Mouse (Mus musculus): ENCODE data around the gene Gm49776. TPM values are rescaled to one million over a fixed set of nuclear protein-coding genes. Genes with fewer than 3 reads are reported as not detected.

The Gm49776 gene
- polyA plus RNA-seq, 1 experiment from 2014 or later, result 2.8 TPM

GRCm38 (mm10) chr16:18252736-18253135, 5.4 kb downstream of the Gm49776 start:
- no peak for ATAC-seq (ENCODE audit: low read depth)
- H3K27me3 ChIP-seq (ENCODE audit: control insufficient read depth, insufficient read depth, low read depth, low read length), result no peaks in the 10 kb centered on the region
- no peak overlapping the region for H3K4me2 ChIP-seq (ENCODE audit: low read depth, low read length)
- peaks cover 14% of the 10 kb centered on the region for H3K4me1 ChIP-seq (replicated peaks; ENCODE audit: control insufficient read depth, insufficient read depth, low read length)
- no peak overlapping the region for H3K9ac ChIP-seq (ENCODE audit: low read length)
- no peak overlapping the region for H3K4me3 ChIP-seq (ENCODE audit: low read length)
- no peak overlapping the region for H3K27ac ChIP-seq (ENCODE audit: low read length)
- peaks cover 47% of the 10 kb centered on the region for H3K36me3 ChIP-seq (ENCODE audit: control insufficient read depth, insufficient read depth, low read length)
- WGBS, result 78% methylated on average over 6 of the region's 6 CpGs
- no peaks in the 10 kb centered on the region for H3K9me3 ChIP-seq (ENCODE audit: control insufficient read depth, low read length)

DNA sequence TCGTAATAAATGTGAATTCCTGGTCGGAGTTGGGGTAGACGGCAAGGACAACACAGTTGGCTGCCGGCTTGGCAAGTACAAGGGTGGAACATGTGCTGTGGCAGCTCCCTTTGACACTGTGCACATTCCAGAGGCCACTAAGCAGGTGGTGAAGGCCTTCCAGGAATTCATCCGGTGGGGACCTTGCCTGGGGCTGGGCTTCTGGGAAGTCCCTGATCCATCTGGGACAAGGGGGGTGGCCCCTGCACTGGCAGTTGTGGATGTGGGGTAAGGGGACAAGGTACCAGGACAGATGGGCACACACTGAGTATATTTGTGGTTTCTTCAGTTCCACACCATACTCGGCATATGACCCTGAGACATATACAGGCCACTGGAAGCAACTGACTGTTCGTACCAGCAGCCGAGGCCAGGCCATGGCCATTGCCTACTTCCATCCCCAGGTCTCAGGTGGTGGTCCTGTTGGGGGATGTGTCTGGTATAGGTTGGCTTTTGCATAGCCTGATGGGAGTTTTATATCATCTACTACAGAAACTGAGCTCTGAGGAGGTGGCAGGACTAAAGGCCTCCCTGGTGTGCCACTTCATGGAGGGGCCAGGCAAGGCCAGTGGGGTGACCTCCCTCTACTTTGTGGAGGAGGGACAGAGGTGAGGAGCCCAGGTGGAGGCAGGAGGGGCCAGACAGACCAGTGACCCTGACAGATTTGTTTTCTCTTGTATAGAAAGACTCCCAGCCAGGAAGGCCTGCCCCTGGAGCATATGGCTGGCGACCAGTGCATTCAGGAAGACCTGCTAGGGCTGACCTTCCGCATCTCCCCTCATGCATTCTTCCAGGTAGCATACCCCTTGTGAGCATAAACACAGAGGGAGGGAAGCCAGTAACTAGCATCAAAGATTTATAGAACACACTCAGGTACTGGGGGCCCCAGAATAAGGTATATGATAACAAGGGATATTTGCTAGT, 7.0 kb downstream of the Gm49776 start:
- 54% methylated on average over 10 of the region's 10 CpGs for WGBS
- Histone ChIP-seq H3K4me1 (replicated peaks; ENCODE audit: control insufficient read depth, insufficient read depth, low read length) (peaks cover 22% of the 10 kb centered on the region), H3K4me2 (ENCODE audit: low read depth, low read length) (no peak overlapping the region), H3K27me3 (ENCODE audit: control insufficient read depth, insufficient read depth, low read depth, low read length) (no peaks in the 10 kb centered on the region), H3K9ac (ENCODE audit: low read length) (no peak overlapping the region; the same call in 1 of the 2 replicates), H3K36me3 (ENCODE audit: control insufficient read depth, insufficient read depth, low read length) (peaks cover 37% of the 10 kb centered on the region), H3K27ac (ENCODE audit: low read length) (no peak overlapping the region), H3K9me3 (ENCODE audit: control insufficient read depth, low read length) (no peaks in the 10 kb centered on the region), H3K4me3 (ENCODE audit: low read length) (no peak overlapping the region)
- ATAC-seq (ENCODE audit: low read depth), result no peak

DNA sequence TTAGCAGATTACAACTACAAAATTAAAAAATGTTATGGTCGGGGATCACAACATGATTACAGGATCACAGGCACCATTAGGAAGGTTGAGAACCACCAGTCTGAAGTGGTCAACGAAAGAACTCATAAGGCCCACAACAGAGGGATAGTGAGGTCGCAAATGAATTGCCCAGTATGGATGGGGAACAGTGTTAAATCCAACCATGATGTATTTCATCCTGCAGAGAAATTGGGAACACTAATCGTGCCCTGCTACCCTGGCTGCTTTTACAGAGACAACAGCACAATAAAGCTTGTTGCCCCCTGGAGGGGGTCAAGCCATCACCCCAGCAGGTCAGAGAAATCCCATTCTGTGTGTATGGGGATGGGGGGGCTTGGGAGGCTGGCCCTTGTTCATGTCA, 7.9 kb downstream of the Gm49776 start:
- Histone ChIP-seq H3K27me3 (ENCODE audit: control insufficient read depth, insufficient read depth, low read depth, low read length) (no peaks in the 10 kb centered on the region), H3K36me3 (ENCODE audit: control insufficient read depth, insufficient read depth, low read length) (peaks cover 39% of the 10 kb centered on the region), H3K4me1 (replicated peaks; ENCODE audit: control insufficient read depth, insufficient read depth, low read length) (peaks cover 22% of the 10 kb centered on the region), H3K4me2 (ENCODE audit: low read depth, low read length) (peak overlapping the region; percentile 91), H3K4me3 (ENCODE audit: low read length) (peak overlapping the region; percentile 96), H3K9me3 (ENCODE audit: control insufficient read depth, low read length) (no peaks in the 10 kb centered on the region), H3K27ac (ENCODE audit: low read length) (no peak overlapping the region), H3K9ac (ENCODE audit: low read length) (peak overlapping the region; percentile 93)
- WGBS, result 56% methylated on average over 4 of the region's 4 CpGs
- ATAC-seq (ENCODE audit: low read depth), result no peak

GRCm38 (mm10) chr16:18249364-18249967, 8.7 kb downstream of the Gm49776 start:
- WGBS, result under 1% methylated on average over 27 of the region's 27 CpGs
- Histone ChIP-seq H3K36me3 (ENCODE audit: control insufficient read depth, insufficient read depth, low read length) (peaks cover 43% of the 10 kb centered on the region), H3K4me3 (ENCODE audit: low read length) (peak overlapping the region; percentile 96), H3K9me3 (ENCODE audit: control insufficient read depth, low read length) (no peaks in the 10 kb centered on the region), H3K9ac (ENCODE audit: low read length) (peak overlapping the region; percentile 93), H3K4me2 (ENCODE audit: low read depth, low read length) (peak overlapping the region; percentile 91), H3K4me1 (replicated peaks; ENCODE audit: control insufficient read depth, insufficient read depth, low read length) (peaks cover 22% of the 10 kb centered on the region), H3K27me3 (ENCODE audit: control insufficient read depth, insufficient read depth, low read depth, low read length) (no peaks in the 10 kb centered on the region), H3K27ac (ENCODE audit: low read length) (peak overlapping the region; percentile 94)
- ATAC-seq (ENCODE audit: low read depth), result no peak; the same call in 1 of the 2 replicates

GRCm38 (mm10) chr16:18248433-18249363, 9.4 kb downstream of the Gm49776 start, which contains the start of the genes Trmt2a and Ranbp1:
Trmt2a (plus strand) TSS chr16:18248679.
Ranbp1 (minus strand) TSS chr16:18248732.
- H3K9me3 ChIP-seq (ENCODE audit: control insufficient read depth, low read length), result no peaks in the 10 kb centered on the region
- ATAC-seq (ENCODE audit: low read depth), result peak; percentile 96

DNA sequence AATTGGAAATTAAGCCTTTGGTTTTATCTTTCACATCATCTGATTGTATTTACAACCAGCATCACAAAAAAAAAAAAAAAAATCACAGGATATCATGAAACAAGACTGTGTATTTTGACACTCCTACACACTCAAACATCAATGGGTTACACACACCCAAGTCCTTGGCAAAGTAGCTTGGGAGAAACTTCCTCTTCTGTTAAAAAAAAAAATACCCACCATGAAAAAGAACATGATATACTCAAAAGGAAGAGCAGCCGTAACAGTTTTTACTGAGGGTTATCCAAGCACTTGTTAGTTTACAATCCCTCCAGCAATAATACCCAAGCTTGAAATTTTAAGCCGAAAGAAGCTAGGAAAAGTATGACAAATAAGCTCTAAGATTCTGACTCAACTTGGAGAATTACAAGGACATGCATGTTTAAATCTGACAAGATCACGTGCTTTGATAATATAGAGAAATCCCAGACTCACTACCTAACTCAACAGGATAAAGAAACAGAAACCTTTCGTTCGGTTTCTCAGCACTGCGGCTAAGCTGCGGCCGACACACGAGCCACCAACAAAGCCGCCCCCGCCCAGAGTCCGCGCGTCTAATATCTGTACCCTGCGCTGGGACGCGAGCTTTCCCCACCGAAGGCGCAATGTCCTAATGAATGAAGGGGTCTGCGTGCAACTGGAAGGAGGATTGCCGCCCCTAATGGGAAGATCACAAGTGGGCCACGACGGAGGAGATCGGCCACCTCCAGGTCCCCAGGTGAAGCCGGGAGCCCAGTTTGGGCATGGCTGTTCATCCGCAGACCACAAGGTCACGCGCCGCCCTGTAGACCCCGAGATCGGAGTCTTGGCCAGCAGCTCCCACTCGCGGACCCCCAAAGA, 10.4 kb downstream of the Gm49776 start:
- no peaks in the 10 kb centered on the region for H3K27me3 ChIP-seq (ENCODE audit: control insufficient read depth, insufficient read depth, low read depth, low read length)
- H3K4me1 ChIP-seq (replicated peaks; ENCODE audit: control insufficient read depth, insufficient read depth, low read length), result peaks cover 22% of the 10 kb centered on the region
- H3K36me3 ChIP-seq (ENCODE audit: control insufficient read depth, insufficient read depth, low read length), result peaks cover 43% of the 10 kb centered on the region
- WGBS, result 1% methylated on average over 33 of the region's 33 CpGs
- H3K9ac ChIP-seq (ENCODE audit: low read length), result peak overlapping the region; percentile 94
- peak overlapping the region; percentile 87 for H3K27ac ChIP-seq (ENCODE audit: low read length)
- ATAC-seq (ENCODE audit: low read depth), result peak; percentile 9; the same call in 1 of the 2 replicates
- peak overlapping the region; percentile 96 for H3K4me3 ChIP-seq (ENCODE audit: low read length)
- H3K4me2 ChIP-seq (ENCODE audit: low read depth, low read length), result peak overlapping the region; percentile 68
- H3K9me3 ChIP-seq (ENCODE audit: control insufficient read depth, low read length), result no peaks in the 10 kb centered on the region

More at GRCm38 (mm10) chr16:18248433-18249363, 9.4 kb downstream of the Gm49776 start, which contains the start of the genes Trmt2a and Ranbp1:
- H3K4me3 ChIP-seq (ENCODE audit: low read length), result peak within 1 kb of the TSS; percentile 96
- H3K9ac ChIP-seq (ENCODE audit: low read length), result peak within 1 kb of the TSS; percentile 94
- peak within 1 kb of the TSS; percentile 94 for H3K27ac ChIP-seq (ENCODE audit: low read length)
- H3K36me3 ChIP-seq (ENCODE audit: control insufficient read depth, insufficient read depth, low read length), result peaks cover 41% of the 10 kb centered on the region
- WGBS, result under 1% methylated on average over 99 of the region's 102 CpGs
- peak within 1 kb of the TSS; percentile 91 for H3K4me2 ChIP-seq (ENCODE audit: low read depth, low read length)
- H3K4me1 ChIP-seq (replicated peaks; ENCODE audit: control insufficient read depth, insufficient read depth, low read length), result peaks cover 22% of the 10 kb centered on the region
- H3K27me3 ChIP-seq (ENCODE audit: control insufficient read depth, insufficient read depth, low read depth, low read length), result no peaks in the 10 kb centered on the region

DNA sequence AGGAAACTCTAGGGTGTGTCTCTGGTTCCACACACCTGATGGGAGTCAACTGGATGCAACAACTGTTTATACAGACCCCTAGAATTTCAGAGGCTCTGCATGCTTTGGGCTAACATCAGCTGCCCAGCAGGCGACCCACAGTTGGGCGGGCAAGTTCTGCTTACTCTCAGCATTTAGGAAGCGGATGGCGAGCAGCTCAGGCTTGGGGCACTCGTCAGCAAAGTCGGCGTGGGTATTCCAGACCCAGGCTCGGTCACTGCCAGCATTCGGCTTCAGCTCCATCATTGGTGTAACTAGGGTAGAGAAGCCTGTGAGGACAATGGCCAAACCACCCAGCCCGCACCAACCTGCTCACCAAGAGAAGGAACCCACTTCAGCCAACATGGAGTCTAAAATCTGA, 16.5 kb downstream of the Gm49776 start:
- H3K27me3 ChIP-seq (ENCODE audit: control insufficient read depth, insufficient read depth, low read depth, low read length), result no peaks in the 10 kb centered on the region
- H3K4me1 ChIP-seq (replicated peaks; ENCODE audit: control insufficient read depth, insufficient read depth, low read length), result peaks cover 1% of the 10 kb centered on the region
- H3K4me3 ChIP-seq (ENCODE audit: low read length), result no peak overlapping the region
- H3K9ac ChIP-seq (ENCODE audit: low read length), result no peak overlapping the region
- 91% methylated on average over 10 of the region's 10 CpGs for WGBS
- H3K4me2 ChIP-seq (ENCODE audit: low read depth, low read length), result no peak overlapping the region
- H3K9me3 ChIP-seq (ENCODE audit: control insufficient read depth, low read length), result no peaks in the 10 kb centered on the region
- no peak for ATAC-seq (ENCODE audit: low read depth)
- peaks cover 73% of the 10 kb centered on the region for H3K36me3 ChIP-seq (ENCODE audit: control insufficient read depth, insufficient read depth, low read length)
- H3K27ac ChIP-seq (ENCODE audit: low read length), result no peak overlapping the region
